Mouse (Mus musculus): Measurements from ENCODE around the gene Megf11. TPM values are rescaled to one million over a fixed set of nuclear protein-coding genes. Genes with fewer than 3 reads are reported as not detected.
A peak's percentile ranks its signal among the peaks of the same experiment; 100 is the strongest.

Megf11 gene
- polyA plus RNA-seq, 1 experiment from 2014 or later, result 0.23 TPM

DNA sequence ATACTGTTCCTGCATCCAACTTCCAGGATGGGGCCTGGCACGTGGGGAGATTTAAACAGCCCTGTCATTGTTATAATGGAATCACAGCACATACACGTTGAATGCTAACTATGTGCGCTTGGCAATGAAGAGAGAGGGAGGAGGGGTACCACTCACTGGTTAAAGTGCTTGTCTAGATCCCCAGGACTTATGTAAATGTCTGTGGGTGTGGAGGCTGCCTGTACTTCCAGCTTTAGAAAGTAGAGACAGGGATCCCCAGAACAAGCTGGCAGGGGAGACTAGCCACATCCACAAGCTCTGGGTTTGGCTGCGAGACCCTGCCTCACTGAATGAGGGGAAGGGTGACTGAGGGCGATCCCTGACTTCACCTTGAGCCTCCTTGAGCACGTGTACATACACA lies 250.7 kb downstream of the Megf11 start:
- ATAC-seq (ENCODE audit: low read depth), result no peak
- DNase-seq, result no peak
- 48% methylated on average over 6 of the region's 6 CpGs for WGBS (ENCODE audit: insufficient replicate concordance)
- Histone ChIP-seq H3K9ac (no peak overlapping the region), H3K36me3 (no peaks in the 10 kb centered on the region), H3K4me1 (replicated peaks) (peaks cover 10% of the 10 kb centered on the region), H3K27ac (no peak overlapping the region), H3K4me3 (replicated peaks) (no peak overlapping the region), H3K4me2 (no peak overlapping the region), H3K9me3 (replicated peaks) (no peaks in the 10 kb centered on the region), H3K27me3 (peaks cover 35% of the 10 kb centered on the region)

DNA sequence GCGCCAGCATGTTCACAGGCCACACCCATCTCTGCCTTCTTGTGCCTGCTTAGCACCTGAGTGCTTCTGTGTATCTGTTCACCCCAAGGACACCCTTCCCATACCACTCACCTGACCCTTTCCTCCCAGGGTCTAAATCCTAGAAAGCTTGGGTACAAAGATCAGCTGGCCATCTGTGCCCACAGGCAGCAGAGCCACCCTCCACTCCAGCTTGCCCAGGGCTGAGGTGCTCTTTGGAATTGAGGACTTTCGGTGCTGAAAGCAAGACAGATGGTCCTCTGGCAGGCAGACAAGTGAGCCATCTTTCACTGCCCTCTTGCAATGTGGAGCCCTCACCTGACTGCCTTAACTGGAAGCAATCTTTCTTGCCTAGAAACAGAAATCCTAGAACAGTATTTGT lies 251.5 kb downstream of the Megf11 start:
- H3K9ac ChIP-seq, result no peak overlapping the region
- H3K27ac ChIP-seq, result no peak overlapping the region
- 53% methylated on average over 2 of the region's 2 CpGs for WGBS (ENCODE audit: insufficient replicate concordance)

DNA sequence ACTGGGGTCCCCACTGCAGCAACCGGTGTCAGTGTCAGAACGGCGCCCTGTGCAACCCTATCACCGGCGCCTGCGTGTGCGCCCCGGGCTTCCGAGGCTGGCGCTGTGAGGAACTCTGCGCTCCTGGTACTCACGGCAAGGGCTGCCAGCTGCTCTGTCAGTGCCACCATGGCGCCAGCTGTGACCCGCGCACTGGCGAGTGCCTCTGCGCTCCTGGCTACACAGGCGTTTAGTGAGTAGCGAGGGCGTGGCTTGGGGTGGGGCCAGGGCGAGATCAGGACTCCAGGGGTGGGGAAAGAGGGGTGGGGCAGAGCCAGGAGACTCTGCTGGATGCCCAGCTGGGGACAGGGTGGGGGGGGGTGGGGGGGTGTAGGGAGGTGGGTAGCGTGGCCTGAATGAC lies 252.8 kb downstream of the Megf11 start:
- peak overlapping the region; percentile 33; the same call in 1 of the 2 replicates for H3K4me3 ChIP-seq (replicated peaks)
- peaks cover 10% of the 10 kb centered on the region for H3K4me1 ChIP-seq (replicated peaks)
- H3K4me2 ChIP-seq, result peak overlapping the region; percentile 60
- 3% methylated on average over 22 of the region's 22 CpGs for WGBS (ENCODE audit: insufficient replicate concordance)
- ATAC-seq (ENCODE audit: low read depth) (peak; percentile 70), DNase-seq (peak; percentile 20)
- no peaks in the 10 kb centered on the region for H3K9me3 ChIP-seq (replicated peaks)
- H3K36me3 ChIP-seq, result no peaks in the 10 kb centered on the region
- H3K27me3 ChIP-seq, result peaks cover 35% of the 10 kb centered on the region
- H3K9ac ChIP-seq, result no peak overlapping the region
- no peak overlapping the region for H3K27ac ChIP-seq

More for the DNA sequence above, 251.5 kb downstream of the Megf11 start:
- H3K4me2 ChIP-seq, result no peak overlapping the region
- H3K9me3 ChIP-seq (replicated peaks), result no peaks in the 10 kb centered on the region
- no peak for DNase-seq
- no peaks in the 10 kb centered on the region for H3K36me3 ChIP-seq
- no peak overlapping the region for H3K4me3 ChIP-seq (replicated peaks)
- peaks cover 10% of the 10 kb centered on the region for H3K4me1 ChIP-seq (replicated peaks)
- ATAC-seq (ENCODE audit: low read depth), result no peak
- peaks cover 35% of the 10 kb centered on the region for H3K27me3 ChIP-seq

DNA sequence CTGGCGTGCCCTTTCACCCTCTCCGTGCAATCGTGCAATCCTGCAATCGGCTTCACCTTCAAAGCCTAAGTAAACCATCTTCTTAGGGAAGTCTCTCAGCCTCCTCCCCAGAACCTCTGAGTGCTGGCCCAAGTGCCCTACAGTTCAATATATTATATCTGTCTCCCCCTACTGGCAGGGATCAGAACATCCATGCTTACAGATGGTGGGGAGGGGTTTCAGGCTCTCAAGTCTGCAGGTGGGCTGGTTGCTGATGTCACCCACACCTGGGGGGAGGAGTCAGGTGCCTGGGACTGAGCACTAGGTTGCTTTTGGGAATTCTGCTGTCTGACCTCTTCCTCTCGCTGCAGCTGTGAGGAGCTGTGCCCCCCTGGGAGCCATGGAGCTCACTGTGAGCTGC lies 254.2 kb downstream of the Megf11 start:
- WGBS (ENCODE audit: insufficient replicate concordance), result 11% methylated on average over 5 of the region's 5 CpGs
- H3K9ac ChIP-seq, result no peak overlapping the region
- H3K27me3 ChIP-seq, result peaks cover 40% of the 10 kb centered on the region

DNA sequence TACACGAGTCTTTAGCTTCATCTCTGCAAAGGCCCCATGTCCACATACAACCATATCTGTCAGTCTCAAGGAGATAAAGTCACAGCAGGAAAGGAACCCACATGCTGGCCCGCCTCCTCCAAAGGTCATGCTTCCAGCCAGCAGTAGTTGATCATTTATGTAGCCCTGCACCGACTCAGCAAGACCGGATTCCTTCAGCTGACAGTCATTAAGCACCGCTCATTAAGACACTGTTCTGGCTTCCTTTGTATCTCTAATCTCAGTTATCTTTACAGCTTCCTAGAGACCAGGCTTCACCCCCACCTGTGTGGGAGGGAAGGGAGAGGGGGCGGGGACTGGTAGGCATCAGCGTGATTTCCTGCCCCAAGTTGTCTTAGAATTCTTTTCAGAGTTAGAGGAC lies 258.7 kb downstream of the Megf11 start:
- Histone ChIP-seq H3K4me3 (replicated peaks) (no peak overlapping the region), H3K27me3 (peaks cover 19% of the 10 kb centered on the region), H3K4me2 (no peak overlapping the region), H3K9ac (no peak overlapping the region), H3K27ac (no peak overlapping the region), H3K4me1 (replicated peaks) (no peaks in the 10 kb centered on the region), H3K36me3 (no peaks in the 10 kb centered on the region), H3K9me3 (replicated peaks) (no peaks in the 10 kb centered on the region)
- DNase-seq, result no peak
- ATAC-seq (ENCODE audit: low read depth), result no peak
- WGBS (ENCODE audit: insufficient replicate concordance), result 19% methylated on average over 7 of the region's 7 CpGs

More for the DNA sequence above, 254.2 kb downstream of the Megf11 start:
- no peaks in the 10 kb centered on the region for H3K36me3 ChIP-seq
- ATAC-seq (ENCODE audit: low read depth) (no peak), DNase-seq (peak; percentile 8)
- no peak overlapping the region for H3K4me2 ChIP-seq
- no peak overlapping the region for H3K27ac ChIP-seq
- no peaks in the 10 kb centered on the region for H3K9me3 ChIP-seq (replicated peaks)
- peaks cover 10% of the 10 kb centered on the region for H3K4me1 ChIP-seq (replicated peaks)
- H3K4me3 ChIP-seq (replicated peaks), result no peak overlapping the region

DNA sequence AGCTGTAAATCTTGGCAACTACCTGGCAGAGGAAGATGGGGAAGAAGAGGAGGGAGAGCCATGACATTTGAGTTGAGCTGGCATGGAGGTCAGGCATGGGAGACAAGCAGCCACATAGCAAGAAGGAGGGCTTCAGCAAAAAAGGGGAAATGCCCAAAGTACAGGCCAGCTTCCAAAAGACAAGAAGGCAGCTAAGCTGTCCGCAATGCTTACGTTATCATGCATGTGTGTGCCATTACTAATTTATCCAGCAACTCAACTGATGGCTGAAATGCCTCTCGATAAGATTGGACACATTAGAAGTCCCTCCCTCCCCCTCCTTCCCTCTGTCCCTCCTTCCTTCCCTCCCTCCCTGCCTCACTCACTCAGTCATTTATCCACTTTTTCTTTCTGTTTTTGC lies 260.0 kb downstream of the Megf11 start:
- H3K27ac ChIP-seq, result no peak overlapping the region
- H3K4me2 ChIP-seq, result no peak overlapping the region
- ATAC-seq (ENCODE audit: low read depth) (no peak), DNase-seq (no peak)
- no peak overlapping the region for H3K9ac ChIP-seq
- H3K4me3 ChIP-seq (replicated peaks), result no peak overlapping the region
- 48% methylated on average over 3 of the region's 3 CpGs for WGBS (ENCODE audit: insufficient replicate concordance)
- no peaks in the 10 kb centered on the region for H3K9me3 ChIP-seq (replicated peaks)
- H3K4me1 ChIP-seq (replicated peaks), result no peaks in the 10 kb centered on the region
- no peaks in the 10 kb centered on the region for H3K36me3 ChIP-seq
- peaks cover 14% of the 10 kb centered on the region for H3K27me3 ChIP-seq

DNA sequence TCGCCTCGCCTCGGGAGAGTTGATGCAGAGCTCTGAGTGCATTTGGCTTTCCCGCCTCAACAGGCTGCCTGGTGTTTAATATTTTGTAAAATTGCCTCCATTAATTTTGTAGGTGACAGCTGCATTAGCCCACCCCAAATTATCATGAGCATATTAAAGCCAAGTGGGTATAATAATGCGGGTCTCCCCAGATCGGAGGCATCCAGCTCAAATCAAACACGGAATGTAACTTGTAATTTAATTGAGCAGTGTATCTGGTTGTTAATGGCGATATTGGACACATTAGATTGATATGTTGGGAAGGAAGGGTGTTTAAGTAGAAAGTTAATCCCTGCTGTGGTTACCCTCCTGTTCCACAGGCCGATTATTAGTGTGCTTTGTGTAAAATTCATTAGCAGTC lies 264.0 kb downstream of the Megf11 start:
- 57% methylated on average over 9 of the region's 9 CpGs for WGBS (ENCODE audit: insufficient replicate concordance)
- peaks cover 7% of the 10 kb centered on the region; the same call in 1 of the 2 replicates for H3K27me3 ChIP-seq
- H3K4me1 ChIP-seq (replicated peaks), result no peaks in the 10 kb centered on the region
- no peak overlapping the region for H3K9ac ChIP-seq
- no peak overlapping the region for H3K4me2 ChIP-seq
- H3K36me3 ChIP-seq, result no peaks in the 10 kb centered on the region
- no peaks in the 10 kb centered on the region for H3K9me3 ChIP-seq (replicated peaks)
- DNase-seq, result no peak
- ATAC-seq (ENCODE audit: low read depth), result no peak
- H3K4me3 ChIP-seq (replicated peaks), result no peak overlapping the region
- no peak overlapping the region for H3K27ac ChIP-seq

DNA sequence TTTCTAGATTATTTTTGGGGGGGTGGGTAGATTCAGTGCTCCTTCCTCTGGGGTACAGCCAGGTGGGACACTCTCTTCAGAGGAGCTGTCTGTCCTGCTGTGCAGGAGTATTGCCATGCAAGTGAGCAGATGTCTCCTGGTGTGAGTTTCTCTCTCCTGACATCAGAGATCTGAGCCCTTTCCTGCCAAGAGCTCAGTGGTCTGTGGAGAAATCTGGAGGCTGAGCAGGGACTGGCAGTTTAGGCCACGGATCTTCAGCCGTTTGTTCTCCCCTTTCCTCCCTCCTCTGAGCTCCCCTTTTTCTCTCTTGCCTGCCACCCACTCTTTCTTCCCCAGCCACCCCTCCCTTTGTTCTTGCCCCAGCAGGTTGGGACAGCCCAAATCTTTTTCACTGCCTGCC lies 264.5 kb downstream of the Megf11 start:
- Histone ChIP-seq H3K9ac (no peak overlapping the region), H3K27me3 (peaks cover 2% of the 10 kb centered on the region; the same call in 1 of the 2 replicates), H3K27ac (no peak overlapping the region), H3K4me1 (replicated peaks) (no peaks in the 10 kb centered on the region), H3K9me3 (replicated peaks) (no peaks in the 10 kb centered on the region), H3K4me3 (replicated peaks) (no peak overlapping the region), H3K36me3 (no peaks in the 10 kb centered on the region), H3K4me2 (no peak overlapping the region)
- ATAC-seq (ENCODE audit: low read depth), result no peak
- DNase-seq, result no peak
- 43% methylated on average over 2 of the region's 2 CpGs for WGBS (ENCODE audit: insufficient replicate concordance)

DNA sequence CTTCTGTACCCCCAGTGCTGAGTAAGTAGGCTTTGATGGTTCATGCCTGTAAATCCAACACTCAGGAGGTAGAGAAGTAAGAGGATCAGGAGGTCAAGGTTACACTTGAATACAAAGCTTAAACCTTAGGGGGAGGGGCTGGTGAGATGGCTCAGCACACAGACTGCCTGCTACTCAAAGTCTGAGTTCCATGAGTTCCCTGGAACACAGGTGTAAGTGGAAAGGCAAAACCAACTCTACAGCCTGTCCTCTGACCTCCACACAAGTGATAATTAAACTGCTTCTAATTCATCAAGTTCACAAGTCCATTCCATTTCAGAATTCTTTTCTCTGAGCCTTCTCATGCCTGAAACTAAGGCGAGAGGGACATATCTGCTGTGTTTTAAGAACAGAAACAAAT lies 265.8 kb downstream of the Megf11 start:
- no peak overlapping the region for H3K9ac ChIP-seq
- ATAC-seq (ENCODE audit: low read depth) (no peak), DNase-seq (no peak)
- no peaks in the 10 kb centered on the region for H3K4me1 ChIP-seq (replicated peaks)
- H3K4me3 ChIP-seq (replicated peaks), result no peak overlapping the region
- H3K36me3 ChIP-seq, result no peaks in the 10 kb centered on the region
- no peak overlapping the region for H3K4me2 ChIP-seq
- no peaks in the 10 kb centered on the region for H3K27me3 ChIP-seq
- no peak overlapping the region for H3K27ac ChIP-seq
- H3K9me3 ChIP-seq (replicated peaks), result no peaks in the 10 kb centered on the region
- WGBS (ENCODE audit: insufficient replicate concordance), result 64% methylated on average over 1 of the region's 1 CpGs

DNA sequence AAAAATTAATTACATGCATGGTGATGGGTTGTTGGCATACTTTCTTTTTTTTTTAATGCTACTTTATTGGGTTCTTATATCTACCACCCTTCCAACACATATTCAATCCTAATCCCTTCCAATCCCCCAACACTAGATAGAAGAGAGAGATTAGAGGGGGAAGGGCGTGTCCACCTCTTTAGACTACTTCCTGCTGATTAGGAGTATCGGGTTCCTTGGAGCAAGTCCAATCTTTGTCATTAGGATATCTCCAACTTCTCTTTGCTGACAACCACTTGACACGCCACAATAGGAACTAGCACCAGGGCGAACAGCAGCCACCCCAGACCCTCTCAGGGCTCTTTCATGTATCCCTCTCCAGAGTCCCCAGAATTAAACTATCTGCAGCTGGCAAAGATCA lies 266.3 kb downstream of the Megf11 start:
- Histone ChIP-seq H3K36me3 (no peaks in the 10 kb centered on the region), H3K9ac (no peak overlapping the region), H3K4me3 (replicated peaks) (no peak overlapping the region), H3K4me1 (replicated peaks) (no peaks in the 10 kb centered on the region), H3K27me3 (no peaks in the 10 kb centered on the region), H3K27ac (no peak overlapping the region), H3K9me3 (replicated peaks) (no peaks in the 10 kb centered on the region), H3K4me2 (no peak overlapping the region)
- WGBS (ENCODE audit: insufficient replicate concordance), result 17% methylated on average over 4 of the region's 4 CpGs
- ATAC-seq (ENCODE audit: low read depth) (no peak), DNase-seq (no peak)

DNA sequence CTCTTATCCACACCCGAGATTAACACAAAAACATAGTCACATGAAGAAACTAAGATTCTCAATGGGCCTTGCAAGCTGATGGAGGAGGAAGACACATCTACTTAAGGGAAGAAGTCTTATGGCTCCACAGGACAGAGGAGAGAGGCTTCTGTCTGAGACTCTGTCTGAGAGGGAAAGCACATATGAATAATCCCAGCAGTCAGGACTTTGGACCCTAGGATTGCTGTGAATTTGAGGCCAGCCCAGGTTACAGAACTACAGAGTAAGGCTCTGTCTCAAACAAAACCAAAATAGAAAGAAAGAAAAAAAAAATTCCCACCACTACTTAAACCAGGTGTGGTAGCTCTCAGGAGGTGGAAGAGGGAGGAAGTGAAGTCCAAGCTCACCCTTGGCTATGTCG lies 266.7 kb downstream of the Megf11 start:
- DNase-seq (no peak), ATAC-seq (ENCODE audit: low read depth) (no peak)
- Histone ChIP-seq H3K4me1 (replicated peaks) (no peaks in the 10 kb centered on the region), H3K9me3 (replicated peaks) (no peaks in the 10 kb centered on the region), H3K27me3 (no peaks in the 10 kb centered on the region), H3K9ac (no peak overlapping the region), H3K36me3 (no peaks in the 10 kb centered on the region), H3K4me3 (replicated peaks) (no peak overlapping the region), H3K27ac (no peak overlapping the region), H3K4me2 (no peak overlapping the region)
- 38% methylated on average over 2 of the region's 2 CpGs for WGBS (ENCODE audit: insufficient replicate concordance)

DNA sequence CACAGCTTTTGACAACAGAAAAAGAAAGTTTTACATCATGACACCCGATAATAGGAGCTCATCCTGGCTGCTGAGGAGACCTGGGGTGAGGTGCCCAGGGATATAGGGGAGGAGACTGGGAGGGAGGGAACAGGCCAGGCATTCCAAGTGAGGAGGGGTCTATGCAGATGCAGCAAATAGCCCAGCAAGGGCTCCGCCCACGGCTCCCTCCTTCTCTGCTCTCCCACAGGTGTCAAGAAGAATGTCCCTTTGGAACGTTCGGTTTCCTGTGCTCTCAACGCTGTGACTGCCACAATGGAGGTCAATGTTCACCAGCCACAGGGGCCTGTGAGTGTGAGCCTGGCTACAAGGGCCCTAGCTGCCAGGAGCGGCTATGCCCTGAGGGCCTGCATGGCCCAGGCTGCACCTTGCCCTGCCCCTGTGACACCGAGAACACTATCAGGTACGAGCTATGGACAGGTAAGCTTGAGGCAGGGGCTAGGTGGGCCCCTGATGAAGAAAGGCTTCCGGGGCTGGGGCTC lies 267.5 kb downstream of the Megf11 start:
- no peak overlapping the region for H3K9ac ChIP-seq
- no peak for ATAC-seq (ENCODE audit: low read depth)
- H3K27me3 ChIP-seq, result no peaks in the 10 kb centered on the region
- H3K4me3 ChIP-seq (replicated peaks), result no peak overlapping the region
- H3K9me3 ChIP-seq (replicated peaks), result no peaks in the 10 kb centered on the region
- WGBS (ENCODE audit: insufficient replicate concordance), result 49% methylated on average over 10 of the region's 10 CpGs
- DNase-seq, result no peak
- no peaks in the 10 kb centered on the region for H3K4me1 ChIP-seq (replicated peaks)
- H3K4me2 ChIP-seq, result no peak overlapping the region
- H3K36me3 ChIP-seq, result no peaks in the 10 kb centered on the region
- H3K27ac ChIP-seq, result no peak overlapping the region
